Mouse (Mus musculus) E14TG2a.4 (cell line): ENCODE measurements around the gene Mrpl43.

Source experiments
- CTCF ChIP-seq: conservative IDR thresholded peaks from 2 replicates; pipeline ENCODE4 v1.5.1; 2014; ENCODE audit warnings: low read length
- POU5F1 ChIP-seq: IDR thresholded peaks from 2 replicates; pipeline ENCODE4 v1.6.1; 2014; ENCODE audit warnings: low read length, borderline replicate concordance

GRCm38 (mm10) chr19:44977148-44977547 lies 29.1 kb downstream of the Mrpl43 start:
- no peak for TF ChIP-seq POU5F1
- no peak for TF ChIP-seq CTCF
